Mouse (Mus musculus) left cerebral cortex, postnatal 25 days (tissue): ENCODE measurements around the gene Olfr619. TPM values are rescaled to one million over a fixed set of nuclear protein-coding genes. Genes with fewer than 3 reads are reported as not detected.

ENCODE experiments used
- DNase-seq, 2 experiments: peaks; one replicate each; pipeline ENCODE4 v3.0.0; 2022; ENCODE audit warnings: low spot score in 2 of 2, mixed read lengths in 1 of 2
- intact Hi-C: fragments of 180-260 bp; cut with DNase I; formaldehyde crosslinking; loops from one replicate; pipeline ENCODE4 v1.15.1; 2025
- microRNA-seq, 2 experiments: library from miRNA; unstranded; fragments of <30 nt; microRNA quantifications; one replicate each; pipeline ENCODE4 v1.2.0; 2022
- total RNA-seq, 2 experiments: library from RNA; stranded (reverse); gene quantifications; 2 replicates each; pipeline ENCODE4 v1.2.3; 2021

The Olfr619 gene
- total RNA-seq: not detected

DNA sequence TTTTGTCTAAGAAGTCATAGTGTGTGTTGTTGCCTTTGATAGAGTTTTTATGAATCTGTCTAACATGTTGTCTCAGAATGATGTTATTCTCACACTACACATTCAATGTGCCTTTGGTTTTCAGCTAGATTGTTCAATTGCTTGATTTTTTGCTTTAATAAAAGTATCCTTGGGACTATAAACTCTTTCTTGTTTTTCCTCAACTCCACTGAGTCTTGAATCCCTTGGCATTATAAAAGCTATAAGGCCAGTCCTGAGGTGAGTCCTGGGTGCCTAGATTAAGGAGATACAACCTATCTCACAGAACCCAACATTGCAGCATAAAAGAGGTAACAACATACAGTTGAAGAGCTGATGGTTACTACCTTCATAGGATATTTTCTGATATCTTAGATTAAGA lies at the start of gene Olfr619:
Gene Olfr619 (plus strand): TSS at position 301 of the 400 bp plus-strand sequence.
- intact Hi-C loops: no loop called here
- no peak for DNase-seq

DNA sequence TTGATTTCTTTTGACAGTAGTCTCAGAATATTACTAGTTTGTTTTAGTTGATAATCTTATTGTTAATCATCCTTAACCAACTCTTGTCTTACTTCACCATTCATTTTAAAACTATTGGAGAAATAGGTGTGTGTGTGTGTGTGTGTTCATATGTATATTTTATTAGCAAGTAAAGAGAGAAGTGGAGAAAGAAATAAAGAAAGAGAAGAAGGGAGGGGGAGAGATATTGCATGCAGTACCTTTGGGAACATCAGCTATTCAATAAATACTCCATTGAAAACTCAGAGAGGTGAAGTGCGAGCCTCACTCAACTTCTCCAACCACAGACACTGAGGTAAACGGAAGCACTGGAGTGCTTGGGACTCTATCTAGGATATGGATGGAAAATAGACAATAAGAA lies 44.6 kb upstream of the Olfr619 start, which contains the start of gene Olfr615:
Gene Olfr615 (plus strand): TSS at position 301 of the 400 bp plus-strand sequence.
- DNase-seq: no peak

DNA sequence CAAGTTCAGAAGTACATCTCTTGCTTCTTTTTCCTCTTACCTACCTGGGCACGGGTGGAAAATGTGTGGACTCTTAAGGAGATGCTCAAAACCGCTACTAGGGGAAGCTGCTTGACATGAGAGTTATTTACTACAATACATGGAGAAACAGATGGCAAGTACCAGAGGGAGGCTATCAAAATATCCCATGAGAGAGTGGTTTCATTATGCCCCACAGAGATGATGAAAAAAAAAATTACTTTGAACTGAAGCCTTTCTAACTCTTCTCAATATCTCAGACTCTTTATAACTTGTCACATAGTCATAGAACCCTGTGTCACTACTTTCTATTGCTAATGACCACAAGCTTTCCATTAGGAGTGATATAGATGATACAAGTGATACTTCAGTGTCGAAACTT lies 31.3 kb upstream of the Olfr619 start, which contains the start of gene Olfr616:
Gene Olfr616 (minus strand): TSS at position 101 of the 400 bp plus-strand sequence.
- peak in 1 of 2 experiments; percentile 11 for DNase-seq
- intact Hi-C loops: no loop called here

More for the DNA sequence above, 44.6 kb upstream of the Olfr619 start, which contains the start of gene Olfr615:
- intact Hi-C loops: no loop called here

DNA sequence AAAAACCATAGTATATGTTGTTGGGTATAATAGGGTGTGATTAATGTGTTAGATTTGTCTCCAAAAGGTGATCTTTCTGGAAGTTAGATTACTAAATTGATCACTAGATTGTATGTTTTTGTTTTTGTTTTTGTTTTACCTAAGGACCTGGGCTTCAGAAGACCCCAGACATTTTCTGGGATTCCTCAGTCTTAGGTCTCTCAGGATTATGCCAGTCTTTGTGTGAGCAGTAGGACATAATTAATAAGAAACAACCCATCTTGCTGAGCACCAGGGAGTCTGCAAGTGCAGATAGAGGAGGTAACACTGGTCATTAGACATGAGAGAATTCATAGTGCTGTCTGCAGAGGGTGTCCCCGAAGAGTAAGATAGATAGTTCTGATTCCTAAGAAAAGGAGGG lies 27.6 kb upstream of the Olfr619 start, which contains the start of gene Olfr617:
Gene Olfr617 (plus strand): TSS at position 301 of the 400 bp plus-strand sequence.
- no peak for DNase-seq
- intact Hi-C loops: no loop called here

DNA sequence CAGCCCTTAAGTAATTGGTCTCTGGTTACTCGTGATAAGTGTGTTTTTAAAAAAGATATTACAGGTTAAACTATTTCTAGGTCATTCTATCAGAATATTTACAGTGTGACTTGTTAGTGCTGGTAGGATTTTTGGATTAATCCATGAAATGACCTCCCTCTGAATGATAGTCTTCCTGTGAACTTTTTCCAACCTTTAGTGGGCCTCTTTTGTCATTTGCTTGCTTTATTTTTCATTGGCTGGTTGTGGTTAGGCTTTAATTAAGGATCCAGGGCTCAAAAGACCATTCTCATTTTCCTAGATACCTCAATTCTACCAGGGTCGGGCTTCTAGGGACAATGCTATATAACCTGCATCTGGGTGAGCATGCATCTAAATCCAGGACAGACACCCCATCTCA lies 10.6 kb upstream of the Olfr619 start, which contains the start of gene Olfr618:
Gene Olfr618 (plus strand): TSS at position 301 of the 400 bp plus-strand sequence.
- intact Hi-C loops: no loop called here
- no peak for DNase-seq

DNA sequence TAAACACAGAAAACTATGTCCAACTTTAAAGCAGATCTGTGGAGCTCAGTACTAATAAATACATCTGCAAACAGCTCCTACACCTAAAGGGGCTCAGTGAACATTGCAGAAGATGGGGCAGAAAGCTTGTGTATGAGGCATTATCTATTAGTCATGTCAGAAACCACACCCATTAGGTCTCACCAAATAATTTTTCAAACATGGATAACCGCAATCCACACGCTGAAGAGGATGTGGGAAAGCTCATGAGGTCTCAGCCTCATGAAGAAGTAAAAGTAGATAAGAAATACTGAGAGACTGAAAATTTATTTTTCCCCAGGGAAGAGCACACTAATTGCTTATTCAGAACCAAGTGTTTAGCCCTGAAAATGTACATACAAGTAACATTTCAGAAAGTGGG lies 7.0 kb downstream of the Olfr619 start:
- intact Hi-C loops: no loop called here

DNA sequence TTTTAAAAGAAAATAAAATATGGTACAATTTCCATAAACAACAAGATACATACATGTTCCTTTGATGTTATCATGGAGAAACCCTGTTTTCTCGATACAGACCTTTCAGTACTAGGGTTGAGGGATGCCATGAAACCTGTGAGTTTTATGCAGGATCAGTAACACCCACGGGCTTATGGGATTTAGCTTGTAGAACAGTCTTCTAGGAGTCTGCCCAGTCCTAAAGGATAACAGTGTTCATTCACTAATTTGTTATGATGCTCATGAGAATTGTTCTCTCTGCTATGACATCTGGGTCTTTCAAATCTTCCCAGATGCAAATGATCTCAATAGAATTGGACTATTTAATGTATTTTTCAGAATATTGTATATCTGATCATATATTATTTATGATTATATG lies 12.1 kb downstream of the Olfr619 start, which contains the start of gene Olfr620:
Gene Olfr620 (minus strand): TSS at position 101 of the 400 bp plus-strand sequence.
- intact Hi-C loops: no loop called here
- DNase-seq: no peak

More for the DNA sequence above, 7.0 kb downstream of the Olfr619 start:
- no peak for DNase-seq

DNA sequence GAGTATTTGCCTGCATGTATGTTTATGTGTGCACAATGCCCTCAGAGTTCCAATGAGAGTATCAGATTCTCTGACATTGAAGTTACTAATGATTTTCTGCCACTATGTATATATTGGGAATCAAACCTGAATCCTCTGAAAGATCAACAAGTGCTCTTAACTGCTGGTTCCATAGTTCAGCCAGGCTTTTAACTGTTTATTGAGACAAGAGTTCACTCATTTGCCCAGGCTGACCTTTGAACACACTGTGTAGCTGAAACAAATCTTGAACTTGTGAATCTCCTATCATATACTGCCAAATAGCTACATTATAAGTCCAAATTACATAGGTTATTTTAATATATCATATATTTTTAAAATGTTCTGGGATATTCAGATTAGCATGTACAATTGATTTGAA lies 36.4 kb downstream of the Olfr619 start:
- intact Hi-C loops: no loop called here
- DNase-seq: no peak

DNA sequence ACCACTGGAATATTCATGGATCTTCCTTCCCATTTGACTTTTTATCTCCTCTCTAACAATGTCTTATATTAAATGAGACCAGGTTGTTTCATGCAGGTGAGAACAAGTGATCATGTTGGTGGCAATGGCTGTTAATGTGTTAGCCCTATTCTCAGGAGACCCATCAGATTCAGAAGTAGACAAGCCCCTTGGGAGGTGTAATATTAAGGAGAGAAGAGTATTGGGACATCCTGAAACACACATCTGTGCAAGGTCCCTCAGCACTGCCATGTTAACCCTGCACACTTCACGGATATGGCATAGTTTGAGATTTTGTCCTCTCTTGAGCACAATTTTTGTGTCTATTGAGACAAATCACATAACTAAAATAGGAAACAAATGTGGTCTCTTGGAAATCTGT lies 42.2 kb downstream of the Olfr619 start, which contains the start of gene Olfr622:
Gene Olfr622 (minus strand): TSS at position 101 of the 400 bp plus-strand sequence.
- no peak for DNase-seq
- intact Hi-C loops: no loop called here

DNA sequence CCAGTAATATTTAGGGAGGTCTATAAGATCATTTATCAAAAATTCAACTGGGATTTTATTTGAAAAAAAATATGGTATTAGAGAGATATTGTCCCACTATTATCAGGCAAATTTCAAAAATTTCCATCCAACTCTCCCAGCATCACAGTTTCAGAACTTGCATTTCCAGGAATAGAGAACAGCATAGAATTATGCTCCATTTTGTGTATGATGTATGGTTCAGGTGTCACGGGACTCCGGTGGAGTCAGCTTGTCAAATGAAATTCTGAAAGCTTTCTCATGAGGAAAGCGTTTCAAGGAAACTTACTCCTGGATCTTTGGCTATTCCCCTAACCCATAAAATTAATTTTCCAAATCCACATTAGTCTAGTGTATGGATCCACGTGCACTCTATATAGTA lies 43.7 kb downstream of the Olfr619 start:
- intact Hi-C loops: no loop called here
- no peak for DNase-seq

Small RNA genes within 50 kb of the gene (microRNA-seq; reads per million reads assigned to microRNA genes)
- gene Gm26506: 0 reads per million in 2 experiments

Other genes starting within 250 kb of the Olfr619 start
- not detected for gene Olfr601, start 237.9 kb upstream of the Olfr619 start, total RNA-seq
- not detected for gene Olfr603, start 214.4 kb upstream of the Olfr619 start, total RNA-seq
- not detected for gene Usp17lc, start 185.5 kb upstream of the Olfr619 start, total RNA-seq
- gene Olfr605, start 155.1 kb upstream of the Olfr619 start, total RNA-seq: not detected
- gene Olfr606, start 151.5 kb upstream of the Olfr619 start, total RNA-seq: not detected
- gene Olfr607, start 136.4 kb upstream of the Olfr619 start, total RNA-seq: not detected
- gene Olfr608, start 130.7 kb upstream of the Olfr619 start, total RNA-seq: not detected
- gene Olfr609, start 102.5 kb upstream of the Olfr619 start, total RNA-seq: not detected
- not detected for gene Olfr610, start 88.5 kb upstream of the Olfr619 start, total RNA-seq
- not detected for gene Olfr611, start 79.7 kb upstream of the Olfr619 start, total RNA-seq
- gene Olfr612, start 57.9 kb upstream of the Olfr619 start, total RNA-seq: not detected
- not detected for gene Olfr613, start 52.5 kb upstream of the Olfr619 start, total RNA-seq
- gene Olfr615, start 44.5 kb upstream of the Olfr619 start, total RNA-seq: not detected
- gene Olfr616, start 31.4 kb upstream of the Olfr619 start, total RNA-seq: not detected
- gene Olfr617, start 27.5 kb upstream of the Olfr619 start, total RNA-seq: not detected
- not detected for gene Olfr618, start 10.5 kb upstream of the Olfr619 start, total RNA-seq
- not detected for gene Olfr620, start 12.0 kb downstream of the Olfr619 start, total RNA-seq
- gene Olfr622, start 42.1 kb downstream of the Olfr619 start, total RNA-seq: not detected
- not detected for gene Olfr623, start 63.1 kb downstream of the Olfr619 start, total RNA-seq
- gene Olfr624, start 70.6 kb downstream of the Olfr619 start, total RNA-seq: under 1 TPM in 1 of 2 experiments, not detected in 1; 0.07 TPM
- not detected for gene Olfr625-ps1, start 82.1 kb downstream of the Olfr619 start, total RNA-seq
- gene Olfr243, start 114.1 kb downstream of the Olfr619 start, total RNA-seq: not detected
- gene Olfr628, start 129.8 kb downstream of the Olfr619 start, total RNA-seq: not detected
- gene Olfr629, start 144.4 kb downstream of the Olfr619 start, total RNA-seq: not detected
- not detected for gene Olfr630, start 156.8 kb downstream of the Olfr619 start, total RNA-seq
- gene Olfr69, start 171.0 kb downstream of the Olfr619 start, total RNA-seq: not detected
- not detected for gene Olfr68, start 179.1 kb downstream of the Olfr619 start, total RNA-seq
- not detected for gene Olfr67, start 191.2 kb downstream of the Olfr619 start, total RNA-seq
- 10 to 100 TPM; 78.9 to 84.4 TPM for gene Hbb-bt, start 213.4 kb downstream of the Olfr619 start, total RNA-seq
- 100 to 1,000 TPM; 511 to 567 TPM for gene Hbb-bs, start 227.5 kb downstream of the Olfr619 start, total RNA-seq
- gene Hbb-bh2, start 239.9 kb downstream of the Olfr619 start, total RNA-seq: not detected
- not detected for gene Hbb-bh1, start 242.6 kb downstream of the Olfr619 start, total RNA-seq